Mouse (Mus musculus): ENCODE results near the gene Pds5a. TPM values are rescaled to one million over a fixed set of nuclear protein-coding genes. Genes with fewer than 3 reads are reported as not detected.

Pds5a gene
- total and polyA plus RNA-seq, 3 experiments = 87.3 to 188 (median 88.0) TPM

DNA sequence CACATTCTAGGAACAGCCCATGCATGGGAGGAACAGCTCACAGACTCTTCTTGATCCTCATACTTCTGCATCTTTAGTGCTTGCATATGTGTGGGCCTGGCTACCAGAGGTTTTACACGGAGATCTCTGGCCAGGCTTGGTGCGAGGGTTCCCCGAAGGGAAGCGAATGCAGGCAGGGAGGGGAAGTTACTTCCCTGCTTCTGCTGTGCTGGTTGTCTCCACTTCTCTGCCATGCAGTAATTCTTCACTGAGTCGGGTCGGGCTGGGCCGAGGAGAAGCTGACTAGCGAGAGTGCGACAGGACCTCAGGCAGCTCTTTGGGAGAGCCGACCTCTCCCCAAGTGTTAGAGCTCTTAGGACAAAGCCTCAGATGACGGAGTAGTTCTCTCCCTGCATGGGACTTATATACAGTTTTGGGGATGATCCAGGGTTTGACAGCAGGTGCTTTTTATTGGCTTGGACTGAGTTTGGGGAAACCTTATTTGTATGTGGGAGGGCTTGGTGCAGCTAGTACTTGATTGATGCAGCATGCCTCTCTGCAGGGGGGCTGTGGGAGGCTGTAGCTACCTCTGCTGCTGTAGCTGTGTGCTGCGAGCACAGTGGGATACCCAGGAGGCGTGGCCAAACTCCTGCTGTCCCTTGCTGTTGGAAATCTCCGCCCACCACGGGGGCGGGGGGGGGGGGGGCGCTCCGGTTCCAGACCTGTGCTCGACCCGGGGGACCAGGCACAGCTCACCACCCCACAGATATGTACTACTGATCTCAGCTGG, 136.8 kb downstream of the Pds5a start:
- no peak overlapping the region for H3K4me3 ChIP-seq (ENCODE audit: control insufficient read depth in 1 of 2, insufficient read depth in 1 of 2, low read depth in 2 of 2, low read length in 2 of 2)
- H3K36me3 ChIP-seq (ENCODE audit: control insufficient read depth in 1 of 2, insufficient read depth in 2 of 2, low read length in 2 of 2) = peaks cover 7 to 20% of the 10 kb centered on the region in 2 experiments
- H3K27me3 ChIP-seq (ENCODE audit: control insufficient read depth in 1 of 2, insufficient read depth in 2 of 2, low read length in 2 of 2) = no peaks in the 10 kb centered on the region
- H3K9ac ChIP-seq (ENCODE audit: control insufficient read depth, low read depth, low read length, poor library complexity, severe bottlenecking) = no peak overlapping the region
- H3K9me3 ChIP-seq (replicated peaks; ENCODE audit: insufficient read depth, low read length) = no peaks in the 10 kb centered on the region
- no peak overlapping the region for H3K27ac ChIP-seq (ENCODE audit: control insufficient read depth, low read depth, low read length)
- H3K79me2 ChIP-seq (ENCODE audit: control insufficient read depth, insufficient read depth, low read length, poor library complexity) = peaks cover 42% of the 10 kb centered on the region
- H3K4me1 ChIP-seq (ENCODE audit: control insufficient read depth in 1 of 2, insufficient read depth in 2 of 2, low read length in 2 of 2) = peaks cover 4 to 10% of the 10 kb centered on the region in 2 experiments; a peak in 3 of 4 replicates
- no peak for DNase-seq (ENCODE audit: low read depth, low spot score)
- no peak for TF ChIP-seq TCF12 (IDR thresholded peaks at IDR 0.05; ENCODE audit: low read depth, low read length)

DNA sequence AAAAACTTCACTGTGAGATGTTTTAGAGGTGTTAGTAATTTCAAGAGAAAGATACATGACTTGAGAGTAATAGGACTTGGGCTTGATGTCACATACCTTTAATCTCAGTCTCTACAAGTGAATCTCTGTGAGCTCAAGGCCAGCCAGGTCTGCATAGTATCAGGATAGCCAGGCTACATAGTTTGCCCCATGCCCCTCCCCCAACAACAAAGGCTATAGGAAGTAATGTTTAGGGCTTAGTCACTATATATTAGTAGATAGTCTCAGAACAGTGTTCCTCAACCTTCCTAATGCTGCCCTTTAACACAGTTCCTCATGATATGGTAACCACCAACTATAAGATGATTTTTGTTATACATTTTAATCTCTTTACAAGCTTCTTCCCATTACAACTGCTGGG, 141.0 kb downstream of the Pds5a start:
- no peak for TF ChIP-seq GABPA (IDR thresholded peaks at IDR 0.05; ENCODE audit: low read depth, low read length)
- TF ChIP-seq JUND (IDR thresholded peaks at IDR 0.05; ENCODE audit: low read depth, low read length) = no peak
- TF ChIP-seq USF2 (IDR thresholded peaks at IDR 0.05; ENCODE audit: borderline replicate concordance in 1 of 2, insufficient read depth in 1 of 2, low read depth in 1 of 2, low read length in 2 of 2) = no peak
- no peak for TF ChIP-seq E2F4 (IDR thresholded peaks at IDR 0.05; ENCODE audit: borderline replicate concordance, low read depth, low read length)
- no peak for TF ChIP-seq MAFK (IDR thresholded peaks at IDR 0.05; ENCODE audit: borderline replicate concordance, low read depth, low read length)
- no peak for TF ChIP-seq TBP (IDR thresholded peaks at IDR 0.05; ENCODE audit: low read depth, low read length)
- Histone ChIP-seq H3K4me3 (ENCODE audit: control insufficient read depth in 1 of 2, insufficient read depth in 1 of 2, low read depth in 2 of 2, low read length in 2 of 2) (no peak overlapping the region), H3K9me3 (replicated peaks; ENCODE audit: insufficient read depth, low read length) (no peaks in the 10 kb centered on the region), H3K27me3 (ENCODE audit: control insufficient read depth in 1 of 2, insufficient read depth in 2 of 2, low read length in 2 of 2) (no peaks in the 10 kb centered on the region), H3K27ac (ENCODE audit: control insufficient read depth, low read depth, low read length) (no peak overlapping the region), H3K79me2 (ENCODE audit: control insufficient read depth, insufficient read depth, low read length, poor library complexity) (peaks cover 59% of the 10 kb centered on the region), H3K9ac (ENCODE audit: control insufficient read depth, low read depth, low read length, poor library complexity, severe bottlenecking) (no peak overlapping the region), H3K4me1 (ENCODE audit: control insufficient read depth in 1 of 2, insufficient read depth in 2 of 2, low read length in 2 of 2) (peaks cover 10 to 21% of the 10 kb centered on the region in 2 experiments), H3K36me3 (ENCODE audit: control insufficient read depth in 1 of 2, insufficient read depth in 2 of 2, low read length in 2 of 2) (peaks cover 25 to 33% of the 10 kb centered on the region in 2 experiments)
- DNase-seq (ENCODE audit: low read depth, low spot score) = peak; percentile 57

Other genes with a start within 250 kb of the Pds5a start
- gene Gm43552, start 205.4 kb downstream of the Pds5a start, total RNA-seq (2012; rRNA removed) = not detected in 2 replicates
- 1 to 10 TPM in 1 of 2 experiments, not detected in 1; 1.7 TPM for gene Gm43552, start 205.4 kb downstream of the Pds5a start, polyA plus RNA-seq (2012; ENCODE audit: insufficient read depth in 1 of 2, insufficient read length in 2 of 2, low read depth in 1 of 2, low replicate concordance in 2 of 2, missing spikeins in 1 of 2)
- gene Smim14, start 161.1 kb downstream of the Pds5a start, total RNA-seq (2012; rRNA removed) = 17.9 and 18.8 TPM in 2 replicates
- gene Smim14, start 161.1 kb downstream of the Pds5a start, polyA plus RNA-seq (2012; ENCODE audit: insufficient read depth in 1 of 2, insufficient read length in 2 of 2, low read depth in 1 of 2, low replicate concordance in 2 of 2, missing spikeins in 1 of 2) = 10 to 100 TPM in 1 of 2 experiments, not detected in 1; 29.8 TPM
- gene Ube2k, start 161.0 kb downstream of the Pds5a start, total RNA-seq (2012; rRNA removed) = 52.9 and 65.5 TPM in 2 replicates
- gene Ube2k, start 161.0 kb downstream of the Pds5a start, polyA plus RNA-seq (2012; ENCODE audit: insufficient read depth in 1 of 2, insufficient read length in 2 of 2, low read depth in 1 of 2, low replicate concordance in 2 of 2, missing spikeins in 1 of 2) = 100 to 1,000 TPM in 1 of 2 experiments, not detected in 1; 231 TPM
- 10.1 and 11.4 TPM in 2 replicates for gene N4bp2, start 65.2 kb upstream of the Pds5a start, total RNA-seq (2012; rRNA removed)
- 10 to 100 TPM; 12.9 to 50.6 TPM for gene N4bp2, start 65.2 kb upstream of the Pds5a start, polyA plus RNA-seq (2012; ENCODE audit: insufficient read depth in 1 of 2, insufficient read length in 2 of 2, low read depth in 1 of 2, low replicate concordance in 2 of 2, missing spikeins in 1 of 2)
- gene Rhoh, start 162.9 kb upstream of the Pds5a start, total RNA-seq (2012; rRNA removed) = 0.10 and 0.15 TPM in 2 replicates
- gene Rhoh, start 162.9 kb upstream of the Pds5a start, polyA plus RNA-seq (2012; ENCODE audit: insufficient read depth in 1 of 2, insufficient read length in 2 of 2, low read depth in 1 of 2, low replicate concordance in 2 of 2, missing spikeins in 1 of 2) = under 1 TPM in 1 of 2 experiments, not detected in 1; 0.31 TPM
- gene Chrna9, start 236.6 kb upstream of the Pds5a start, total RNA-seq (2012; rRNA removed) = not detected in 2 replicates
- not detected for gene Chrna9, start 236.6 kb upstream of the Pds5a start, polyA plus RNA-seq (2012; ENCODE audit: insufficient read depth in 1 of 2, insufficient read length in 2 of 2, low read depth in 1 of 2, low replicate concordance in 2 of 2, missing spikeins in 1 of 2)

Measured in MEL (cell line).